Mouse (Mus musculus) macrophage (primary cell): ENCODE data around the gene Nfib. TPM values are rescaled to one million over a fixed set of nuclear protein-coding genes. Genes with fewer than 3 reads are reported as not detected.

Experiments used
- H3K27ac ChIP-seq: fragments of 350-480 bp; formaldehyde crosslinking; 2 replicates; pipeline ENCODE4 v1.9.0; 2021
- H3K36me3 ChIP-seq: fragments of 350-480 bp; formaldehyde crosslinking; 2 replicates; pipeline ENCODE4 v1.9.0; 2021; ENCODE audit errors: inconsistent target
- H3K4me3 ChIP-seq: fragments of 350-480 bp; formaldehyde crosslinking; 2 replicates; pipeline ENCODE4 v1.9.0; 2021; ENCODE audit errors: inconsistent target
- H3K79me2 ChIP-seq: fragments of 350-480 bp; formaldehyde crosslinking; 2 replicates; pipeline ENCODE4 v1.9.0; 2021; ENCODE audit errors: inconsistent target
- WGBS: methylation state at CpG from one replicate; pipeline ENCODE4 v1.1.7; 2026; ENCODE audit warnings: inconsistent platforms; ENCODE audit not compliant: missing documents; 5-methylcytosine and 5-hydroxymethylcytosine counted together
- polyA plus RNA-seq: library from polyadenylated mRNA; stranded (reverse); fragments of 250-400 nt; gene quantifications from 3 replicates; pipeline ENCODE4 v1.2.4, GENCODE M21; 2018; ENCODE audit warnings: inconsistent platforms
- total RNA-seq, 78 experiments: library from RNA; depleted of rRNA; stranded (reverse); fragments of 250-400 nt; gene quantifications; 1 replicate in 9 of 78; 2 replicates in 24 of 78; 3 replicates in 43 of 78; 4 replicates in 2 of 78; pipeline ENCODE4 v1.2.4; 2018; ENCODE audit warnings: inconsistent platforms in 56 of 78

Gene Nfib
- 1 to 10 TPM in 1 of 26 experiments, under 1 TPM in 4, not detected in 21; 0.08 to 7.7 (median 0.15) TPM for total RNA-seq (2018; cell fraction: chromatin; rRNA removed)
- under 1 TPM in 8 of 26 experiments, not detected in 18; under 0.01 to 0.06 (median 0.02) TPM for total RNA-seq (2018; cell fraction: cytosol; rRNA removed)
- total RNA-seq (2018; cell fraction: nucleus; rRNA removed): 1 to 10 TPM in 1 of 26 experiments, under 1 TPM in 3, not detected in 22; 0.05 to 1.2 (median 0.11) TPM
- polyA plus RNA-seq: not detected in 3 replicates

DNA sequence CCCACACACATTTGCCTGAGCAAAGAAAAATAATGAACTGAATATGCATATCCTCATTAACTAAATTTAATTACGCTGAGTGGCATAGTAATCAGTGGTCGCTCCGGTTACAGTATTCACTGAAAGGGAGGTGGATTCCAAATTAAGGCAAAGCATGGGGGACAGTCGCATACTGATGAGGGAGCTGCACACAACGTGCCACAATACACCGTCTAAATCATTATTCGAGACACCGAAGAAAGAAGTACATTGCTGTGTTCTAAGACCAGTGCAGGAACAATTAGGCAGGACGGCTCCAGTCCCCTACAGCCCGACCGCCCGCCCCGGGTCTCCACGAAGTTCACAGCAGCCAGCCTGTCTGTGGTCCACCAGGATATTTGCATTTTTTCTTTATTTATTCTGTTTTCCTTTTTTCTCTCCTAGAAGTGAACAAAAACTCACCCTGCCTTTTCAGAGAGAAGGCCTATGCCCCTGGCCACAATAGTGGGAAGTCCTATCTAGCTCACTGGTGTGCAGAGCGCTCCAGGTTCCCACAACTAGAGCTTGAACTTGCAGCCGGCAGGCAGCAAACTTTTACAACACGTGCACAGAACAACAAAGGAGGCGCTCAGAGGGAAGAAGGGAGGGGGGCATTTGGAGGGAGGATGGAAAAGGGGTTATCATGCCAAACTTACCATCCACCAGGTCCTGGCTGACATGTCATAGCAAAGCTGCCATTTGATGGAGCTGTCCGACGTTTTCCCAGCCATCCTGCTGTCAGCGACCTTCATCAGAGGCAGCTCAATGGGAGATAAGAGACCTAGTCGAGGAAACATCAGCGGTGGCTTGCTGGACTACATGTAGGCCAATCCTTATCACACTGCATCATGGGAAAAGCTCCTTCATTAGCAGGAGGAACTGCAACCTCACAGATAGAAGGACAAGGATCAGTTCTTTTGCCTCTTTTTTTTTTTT lies at the start of gene Nfib:
Gene Nfib, minus strand, starts transcription at position 910 of the 954 bp plus-strand sequence.
- Histone ChIP-seq H3K79me2 (no peaks in the 10 kb centered on the region), H3K27ac (no peak within 1 kb of the TSS), H3K36me3 (no peaks in the 10 kb centered on the region), H3K4me3 (no peak within 1 kb of the TSS)
- WGBS: 88% methylated on average over 23 of the region's 23 CpGs

DNA sequence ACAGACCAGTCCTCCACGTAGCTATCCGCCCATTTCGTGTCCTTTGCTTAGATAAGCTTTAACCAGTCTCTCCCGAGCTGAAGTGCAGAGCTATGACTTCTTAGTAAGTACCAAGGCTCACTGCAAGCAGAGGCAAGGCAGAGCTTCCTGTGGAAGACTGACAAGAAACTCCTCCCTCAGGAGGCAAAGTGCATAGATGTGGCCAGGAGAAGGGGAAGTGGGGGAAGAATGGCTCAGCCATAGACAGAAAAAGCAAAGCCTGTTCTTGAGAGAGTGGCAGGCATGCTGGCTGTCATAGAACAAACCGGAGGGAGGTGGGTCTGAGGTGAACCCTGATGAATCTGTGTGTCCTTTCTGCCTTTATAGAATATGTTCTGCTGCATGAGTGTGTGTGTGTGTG lies 30.2 kb upstream of the Nfib start:
- no peaks in the 10 kb centered on the region for H3K36me3 ChIP-seq
- H3K27ac ChIP-seq: no peak overlapping the region
- H3K4me3 ChIP-seq: no peak overlapping the region
- 11% methylated on average over 4 of the region's 5 CpGs for WGBS
- H3K79me2 ChIP-seq: no peaks in the 10 kb centered on the region

DNA sequence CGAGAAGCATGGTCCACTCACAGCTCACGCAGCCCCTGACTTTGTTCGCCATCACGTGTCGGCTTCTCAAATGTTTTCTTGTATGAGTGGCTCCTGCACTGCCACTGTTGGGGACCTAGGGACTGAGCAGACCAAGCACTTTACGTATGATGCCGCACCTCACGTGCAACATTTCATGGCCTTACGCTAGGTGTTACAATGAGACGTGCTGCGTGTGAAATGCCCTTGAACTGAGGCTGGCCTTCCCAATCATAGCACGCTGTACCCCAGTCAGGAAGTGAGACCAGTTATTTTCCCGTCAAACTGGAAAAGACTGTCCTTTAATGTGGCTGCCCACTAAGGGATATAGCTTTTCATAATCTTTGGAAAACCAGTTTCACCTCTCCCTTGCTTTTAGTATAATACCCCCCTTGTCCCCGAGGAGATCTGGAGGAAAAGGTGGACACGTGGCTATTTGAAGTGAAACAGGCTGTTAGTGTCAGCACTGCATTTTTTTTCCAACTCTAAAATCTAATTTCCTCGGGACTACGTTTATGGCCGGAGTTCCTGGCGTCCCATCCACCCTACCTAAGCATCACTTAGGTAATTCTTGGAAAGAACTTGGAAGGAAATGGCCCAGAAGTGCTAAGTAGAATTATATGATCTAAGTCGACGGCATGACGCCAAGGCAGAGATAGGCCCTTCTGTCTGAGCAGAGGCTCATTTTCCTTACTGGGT lies 29.4 kb upstream of the Nfib start:
- Histone ChIP-seq H3K36me3 (no peaks in the 10 kb centered on the region), H3K4me3 (no peak overlapping the region), H3K79me2 (no peaks in the 10 kb centered on the region), H3K27ac (no peak overlapping the region)
- 94% methylated on average over 20 of the region's 22 CpGs for WGBS

DNA sequence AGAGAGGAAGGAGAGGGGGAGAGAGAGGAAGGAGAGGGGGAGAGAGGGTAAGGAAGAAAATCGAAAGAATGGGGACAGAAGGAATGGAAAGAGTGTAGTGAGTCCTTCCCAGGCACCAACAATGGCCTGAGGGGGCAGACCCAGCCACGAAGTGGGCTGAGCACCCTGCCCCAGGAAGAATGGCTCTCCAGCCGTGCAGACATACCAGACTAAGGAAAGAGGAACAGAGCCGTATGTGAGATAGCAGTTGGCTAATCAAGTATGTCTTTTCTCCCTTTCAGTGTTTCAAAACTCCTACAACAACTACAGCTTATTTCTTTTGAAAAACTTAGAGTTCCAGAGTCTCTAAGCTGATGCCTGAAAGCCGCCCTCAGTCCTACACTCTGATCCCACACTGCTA lies 28.8 kb upstream of the Nfib start:
- no peak overlapping the region for H3K27ac ChIP-seq
- no peaks in the 10 kb centered on the region for H3K36me3 ChIP-seq
- H3K4me3 ChIP-seq: no peak overlapping the region
- H3K79me2 ChIP-seq: no peaks in the 10 kb centered on the region
- 24% methylated on average over 5 of the region's 5 CpGs for WGBS

DNA sequence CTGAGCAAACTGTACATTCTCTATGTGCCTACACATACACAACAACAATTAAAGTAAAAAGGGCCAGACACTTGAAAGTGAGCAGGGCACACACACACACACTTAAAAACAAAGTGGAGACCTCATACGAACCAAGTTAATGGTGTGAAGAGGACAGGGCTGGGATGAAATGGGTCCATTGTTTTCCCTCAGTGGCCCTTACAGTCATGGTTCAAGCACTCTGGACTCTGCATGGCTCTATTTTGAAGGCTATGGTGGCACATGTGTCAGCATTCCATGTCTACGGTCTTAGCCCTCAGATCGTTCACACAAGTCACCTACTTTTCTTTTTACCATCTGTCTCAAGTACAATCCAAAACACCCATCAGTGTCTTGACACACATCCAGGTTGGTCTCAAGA lies 28.1 kb upstream of the Nfib start:
- 97% methylated on average over 3 of the region's 3 CpGs for WGBS
- Histone ChIP-seq H3K27ac (no peak overlapping the region), H3K79me2 (no peaks in the 10 kb centered on the region), H3K36me3 (no peaks in the 10 kb centered on the region), H3K4me3 (no peak overlapping the region)

DNA sequence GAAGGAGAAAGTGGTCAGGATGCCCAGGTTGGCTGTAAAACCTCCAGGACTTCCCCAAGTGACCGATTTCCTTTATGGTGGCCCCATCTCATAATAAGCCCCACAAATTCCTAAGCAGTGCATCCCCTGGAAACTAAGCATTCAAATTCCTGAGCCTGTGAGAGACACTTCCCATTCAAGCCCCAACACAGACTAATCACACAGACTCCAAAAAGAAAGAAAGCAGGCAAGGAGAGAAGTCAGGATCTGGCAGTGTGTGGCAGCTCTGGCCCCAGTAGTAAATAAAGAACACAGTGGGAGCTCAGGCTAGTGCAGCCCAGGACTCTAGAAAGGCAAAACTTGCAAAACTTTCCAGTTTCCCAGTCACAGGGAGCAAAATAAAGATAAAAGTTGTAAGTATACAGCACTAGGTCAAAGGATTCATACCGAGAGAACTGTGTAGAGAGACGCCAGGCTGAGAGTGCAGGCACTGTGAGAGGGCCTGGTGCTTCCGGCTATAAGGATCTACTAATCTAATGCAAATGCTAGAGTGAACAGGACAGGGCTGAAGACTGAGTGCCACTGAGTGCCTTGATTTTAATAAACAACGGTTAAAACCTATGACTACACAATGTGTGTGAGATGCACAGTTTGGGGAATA lies 24.8 kb upstream of the Nfib start:
- no peak overlapping the region for H3K4me3 ChIP-seq
- no peaks in the 10 kb centered on the region for H3K79me2 ChIP-seq
- H3K27ac ChIP-seq: no peak overlapping the region
- WGBS: 93% methylated on average over 5 of the region's 5 CpGs
- no peaks in the 10 kb centered on the region for H3K36me3 ChIP-seq

DNA sequence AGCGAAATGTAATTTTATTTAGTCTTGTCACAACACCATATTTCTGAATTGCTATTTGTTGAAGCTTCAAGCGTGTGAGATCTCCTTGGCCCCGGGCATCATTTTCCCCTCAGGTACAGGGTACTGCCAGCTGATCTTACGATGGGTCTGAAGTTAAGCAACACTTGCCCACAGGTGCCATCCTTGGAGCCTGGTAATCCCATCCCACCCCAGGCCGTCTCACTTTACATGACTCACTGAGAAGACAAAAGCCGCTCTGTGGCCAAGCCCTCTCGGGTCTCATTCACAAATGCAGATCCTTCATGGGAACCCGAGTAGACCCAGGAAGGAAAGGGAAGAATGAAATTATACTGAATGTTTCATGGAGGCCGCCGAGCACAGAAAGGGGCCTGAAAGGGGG lies 18.5 kb upstream of the Nfib start:
- Histone ChIP-seq H3K36me3 (no peaks in the 10 kb centered on the region), H3K79me2 (no peaks in the 10 kb centered on the region), H3K4me3 (no peak overlapping the region), H3K27ac (no peak overlapping the region)
- WGBS: 94% methylated on average over 10 of the region's 10 CpGs

DNA sequence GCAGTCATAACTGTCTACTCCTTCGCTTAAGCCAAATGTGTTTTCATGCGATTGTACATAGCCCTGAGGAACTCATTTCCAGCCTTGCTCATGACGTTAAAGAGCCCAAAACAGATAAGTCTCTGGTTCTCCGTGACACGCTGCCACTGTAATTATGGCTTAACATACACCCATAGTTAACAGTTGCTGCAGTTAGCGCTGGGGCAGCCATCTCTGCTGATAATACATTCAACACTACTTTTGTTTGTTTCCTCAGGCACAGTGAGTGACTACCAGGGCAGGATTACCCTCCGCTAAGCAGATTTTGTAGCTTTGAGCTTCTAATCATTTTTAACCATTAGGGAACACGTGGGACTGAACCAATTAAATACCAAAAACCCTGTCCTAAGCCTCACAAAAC lies 17.5 kb upstream of the Nfib start:
- Histone ChIP-seq H3K79me2 (no peaks in the 10 kb centered on the region), H3K27ac (no peak overlapping the region), H3K4me3 (no peak overlapping the region), H3K36me3 (no peaks in the 10 kb centered on the region)
- 91% methylated on average over 8 of the region's 8 CpGs for WGBS

DNA sequence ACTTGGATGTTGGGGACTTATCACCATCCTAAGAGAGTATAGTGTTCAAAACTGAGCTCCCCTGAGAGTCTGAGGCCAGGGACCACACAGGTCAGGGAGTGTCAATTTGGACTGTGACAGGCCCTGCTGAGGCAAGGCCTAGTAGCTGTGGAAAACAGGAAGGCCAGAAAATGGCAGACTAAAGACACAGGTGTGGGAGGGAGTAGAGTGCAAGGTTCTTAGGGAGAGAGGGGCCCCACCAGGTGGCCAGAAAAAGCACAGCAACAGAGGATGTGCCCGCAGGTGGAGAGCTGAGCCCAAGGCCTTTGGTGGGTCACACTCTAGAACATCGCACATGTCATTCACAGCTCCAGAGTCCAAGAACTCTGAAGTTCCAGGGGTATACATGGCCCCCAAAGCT lies 10.3 kb upstream of the Nfib start:
- no peak overlapping the region for H3K4me3 ChIP-seq
- no peak overlapping the region for H3K27ac ChIP-seq
- WGBS: 88% methylated on average over 2 of the region's 2 CpGs
- no peaks in the 10 kb centered on the region for H3K79me2 ChIP-seq
- no peaks in the 10 kb centered on the region for H3K36me3 ChIP-seq

DNA sequence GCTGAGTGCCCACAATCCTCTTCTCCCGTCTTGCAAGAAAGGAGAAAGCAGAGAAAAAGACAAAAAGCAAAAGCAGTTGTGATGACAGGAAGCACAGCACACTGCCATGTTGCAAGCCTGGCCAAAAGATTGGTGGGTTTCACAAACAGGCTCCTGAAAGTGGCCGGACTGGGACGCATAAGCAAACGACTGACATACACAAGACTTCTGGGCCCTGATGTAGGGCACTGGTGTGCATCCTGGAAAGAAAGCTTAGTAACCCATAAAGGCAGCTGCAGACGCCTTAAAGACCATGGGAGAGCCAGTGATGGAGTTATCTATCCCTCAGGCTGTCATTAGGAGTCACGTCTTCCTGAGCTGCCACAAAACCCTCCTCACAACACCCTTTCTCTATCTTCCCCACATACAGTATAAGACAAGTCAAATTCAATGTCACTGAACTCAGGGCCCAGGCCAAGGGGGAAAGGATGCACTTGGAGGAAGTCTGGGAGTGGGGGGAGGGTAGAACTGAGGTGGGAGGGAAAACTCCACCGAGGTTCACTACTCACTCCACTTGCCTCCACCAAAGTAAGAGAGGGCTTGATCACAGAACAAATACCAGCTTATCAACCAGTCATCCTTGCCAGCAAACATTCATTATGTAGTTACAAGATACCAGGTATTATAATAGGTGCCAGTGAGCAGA lies 6.2 kb upstream of the Nfib start:
- Histone ChIP-seq H3K27ac (no peak overlapping the region), H3K36me3 (no peaks in the 10 kb centered on the region), H3K4me3 (no peak overlapping the region), H3K79me2 (no peaks in the 10 kb centered on the region)
- 82% methylated on average over 7 of the region's 7 CpGs for WGBS

DNA sequence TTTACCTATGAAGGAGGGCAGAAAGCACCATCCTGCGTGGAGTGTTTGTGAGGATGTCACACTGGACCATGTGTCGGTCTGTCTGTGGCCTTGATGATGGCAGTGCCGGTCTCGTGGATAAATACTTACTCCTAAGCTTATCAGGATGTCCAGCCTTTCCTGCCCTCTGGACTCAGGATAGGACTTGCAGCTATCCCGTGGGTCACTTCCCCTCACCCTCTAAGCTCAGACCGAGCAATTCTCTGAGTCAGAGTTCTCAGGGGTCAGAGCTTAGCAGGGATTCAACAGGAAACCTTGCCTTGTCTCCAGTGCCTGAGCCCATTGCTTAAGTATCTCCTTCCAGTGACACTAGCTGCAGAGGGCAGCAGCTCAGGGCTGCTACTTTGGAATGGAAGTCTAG lies 4.1 kb upstream of the Nfib start:
- no peaks in the 10 kb centered on the region for H3K79me2 ChIP-seq
- WGBS: 88% methylated on average over 6 of the region's 6 CpGs
- H3K36me3 ChIP-seq: no peaks in the 10 kb centered on the region
- H3K4me3 ChIP-seq: no peak overlapping the region
- no peak overlapping the region for H3K27ac ChIP-seq

DNA sequence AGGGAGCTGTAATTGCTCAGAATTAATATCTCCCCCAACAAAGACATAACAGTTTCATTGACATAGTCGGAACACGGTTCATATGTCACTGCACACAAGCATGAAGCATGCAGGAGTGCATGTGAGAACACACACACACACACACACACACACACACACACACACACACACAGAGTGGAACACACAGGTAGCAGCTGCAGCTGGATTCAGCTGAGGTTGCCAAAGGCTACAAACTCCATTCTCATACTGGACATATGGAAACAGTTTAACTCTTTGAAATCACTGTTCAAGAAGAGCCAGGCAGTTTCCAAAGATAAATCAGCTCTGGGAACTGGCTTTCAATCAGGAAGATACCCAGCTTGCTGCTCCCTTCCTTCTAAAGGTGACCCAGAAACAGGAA lies 462 bp upstream of the Nfib start:
- H3K79me2 ChIP-seq: no peaks in the 10 kb centered on the region
- H3K4me3 ChIP-seq: no peak overlapping the region
- WGBS: 90% methylated on average over 2 of the region's 2 CpGs
- no peak overlapping the region for H3K27ac ChIP-seq
- H3K36me3 ChIP-seq: no peaks in the 10 kb centered on the region

DNA sequence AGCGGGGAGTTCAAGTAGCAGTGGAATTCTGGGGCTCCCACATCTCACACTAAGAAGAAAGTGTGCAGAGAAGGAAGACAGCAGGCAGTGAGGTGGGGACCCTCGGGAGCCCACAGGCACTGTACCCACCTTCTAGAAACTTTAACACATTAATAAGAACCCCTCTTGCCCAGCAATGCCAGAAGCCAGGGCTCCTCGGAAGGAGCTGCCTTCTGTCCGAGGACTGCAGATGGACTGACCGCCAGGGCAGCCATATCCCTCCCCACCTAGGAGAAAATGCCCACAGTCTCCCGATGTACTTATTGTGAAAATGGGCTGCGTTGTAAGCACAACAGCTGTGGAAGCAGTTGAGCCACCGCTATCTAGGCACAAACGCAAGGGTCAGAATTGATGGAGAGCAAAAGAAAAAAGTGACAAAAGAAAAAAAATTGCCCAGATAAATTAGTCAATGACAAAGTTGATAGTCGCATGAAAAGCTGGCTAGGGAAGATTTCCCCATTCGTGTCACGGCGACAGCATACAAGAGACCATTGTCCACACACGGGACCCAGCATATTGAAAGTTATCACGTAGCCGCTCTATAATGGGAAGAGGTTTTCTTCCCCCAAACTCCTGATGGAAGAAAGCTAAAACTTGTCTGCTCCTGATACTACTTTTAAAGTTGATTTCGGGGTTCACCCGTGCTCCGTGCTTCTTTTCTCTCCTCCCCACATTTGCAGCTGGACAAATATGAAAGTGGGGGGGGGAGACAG lies 1.3 kb downstream of the Nfib start:
- no peak overlapping the region for H3K4me3 ChIP-seq
- H3K27ac ChIP-seq: no peak overlapping the region
- 89% methylated on average over 19 of the region's 19 CpGs for WGBS
- H3K79me2 ChIP-seq: no peaks in the 10 kb centered on the region
- no peaks in the 10 kb centered on the region for H3K36me3 ChIP-seq
